Mouse (Mus musculus) hindbrain, embryonic 11.5 days (tissue): ENCODE data around the gene Itih5. TPM values are rescaled to one million over a fixed set of nuclear protein-coding genes. Genes with fewer than 3 reads are reported as not detected.

Experiments
- ATAC-seq: fragments of 200-750 bp; cut with Nextera tagmentation; 2 replicates; pipeline ENCODE4 v1.8.0; 2017; ENCODE audit warnings: mild to moderate bottlenecking, moderate TSS enrichment, moderate library complexity; ENCODE audit not compliant: low FRiP score
- DNase-seq: peaks from one replicate; pipeline ENCODE4 v3.0.0-alpha.2; 2015; ENCODE audit warnings: low spot score
- H3K27ac ChIP-seq: fragments of 300-500 bp; sonication (generic); 2 replicates; pipeline ENCODE4 v1.5.1; 2014; ENCODE audit warnings: mild to moderate bottlenecking, low read depth, low read length
- H3K27me3 ChIP-seq: fragments of 300-500 bp; sonication (generic); 2 replicates; pipeline ENCODE4 v1.6.1; 2014; ENCODE audit warnings: mild to moderate bottlenecking, low read length, moderate library complexity, mixed read lengths; ENCODE audit not compliant: control insufficient read depth, insufficient read depth
- H3K36me3 ChIP-seq: fragments of 300-500 bp; sonication (generic); 2 replicates; pipeline ENCODE4 v1.6.1; 2014; ENCODE audit warnings: mild to moderate bottlenecking, low read length, moderate library complexity, mixed read lengths; ENCODE audit not compliant: control insufficient read depth, insufficient read depth
- H3K4me1 ChIP-seq: fragments of 300-500 bp; sonication (generic); replicated peaks from 2 replicates; pipeline ENCODE4 v1.6.1; 2014; ENCODE audit warnings: low read length, mixed read lengths; ENCODE audit not compliant: control insufficient read depth, insufficient read depth
- H3K4me2 ChIP-seq: fragments of 300-500 bp; sonication (generic); replicated peaks from 2 replicates; pipeline ENCODE4 v1.6.1; 2014; ENCODE audit warnings: mild to moderate bottlenecking, low read depth, low read length
- H3K4me3 ChIP-seq: fragments of 300-500 bp; sonication (generic); 2 replicates; pipeline ENCODE4 v1.5.1; 2014; ENCODE audit warnings: low read depth, low read length
- H3K9ac ChIP-seq: fragments of 300-500 bp; sonication (generic); 2 replicates; pipeline ENCODE4 v1.6.1; 2014; ENCODE audit warnings: low read depth, low read length
- H3K9me3 ChIP-seq: fragments of 300-500 bp; sonication (generic); 2 replicates; pipeline ENCODE4 v1.6.1; 2016; ENCODE audit warnings: low read length; ENCODE audit not compliant: control insufficient read depth
- WGBS: fragments of 180-500 bp; shearing (Covaris S2); extraction: QIAGEN DNeasy Blood & Tissue Kit; methylation state at CpG from one replicate; pipeline ENCODE4 v1.1.7; 2014; 5-methylcytosine and 5-hydroxymethylcytosine counted together
- polyA plus RNA-seq: library from polyadenylated mRNA; unstranded; fragments of >200 nt; fragmentation: Nextera tagmentation; extraction: Ambion mirVana; gene quantifications from 2 replicates; pipeline ENCODE4 v1.2.1, GENCODE M21; 2014

The Itih5 gene
- polyA plus RNA-seq, 1 experiment from 2014 or later, result 5.6 TPM

GRCm38 (mm10) chr2:10195162-10195561, 41.8 kb downstream of the Itih5 start:
- peak; percentile 5 for DNase-seq
- H3K4me1 ChIP-seq, result no peaks in the 10 kb centered on the region
- ATAC-seq, result no peak
- no peaks in the 10 kb centered on the region for H3K9me3 ChIP-seq
- no peak overlapping the region for H3K27ac ChIP-seq
- H3K36me3 ChIP-seq, result no peaks in the 10 kb centered on the region
- H3K27me3 ChIP-seq, result no peaks in the 10 kb centered on the region
- no peak overlapping the region for H3K4me3 ChIP-seq
- 72% methylated on average over 3 of the region's 3 CpGs for WGBS
- H3K4me2 ChIP-seq, result no peak overlapping the region
- no peak overlapping the region for H3K9ac ChIP-seq

DNA sequence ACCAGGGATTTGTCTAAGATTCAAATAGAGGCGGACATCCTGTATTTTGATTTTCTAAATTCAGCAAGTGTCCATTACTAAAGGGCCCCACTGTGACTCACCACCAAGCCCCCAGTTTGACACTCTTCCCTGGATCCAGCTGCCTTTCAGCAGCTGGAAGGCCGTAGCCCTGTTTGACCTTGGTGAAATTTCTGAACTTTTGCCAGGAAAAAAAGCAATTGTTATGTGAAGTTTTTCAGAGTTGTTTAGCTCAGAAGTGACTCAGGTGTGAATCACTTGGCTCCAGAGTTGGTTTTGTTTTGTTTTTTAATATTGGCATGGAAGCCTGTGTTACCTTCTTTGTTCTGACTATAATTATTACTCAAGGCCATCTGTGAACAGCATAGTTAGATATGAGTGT, 46.0 kb downstream of the Itih5 start:
- Histone ChIP-seq H3K36me3 (no peaks in the 10 kb centered on the region), H3K27me3 (no peaks in the 10 kb centered on the region), H3K9me3 (no peaks in the 10 kb centered on the region), H3K4me2 (no peak overlapping the region), H3K4me3 (no peak overlapping the region), H3K4me1 (no peaks in the 10 kb centered on the region), H3K27ac (no peak overlapping the region), H3K9ac (no peak overlapping the region)
- DNase-seq (no peak), ATAC-seq (no peak)
- WGBS, result 75% methylated on average over 2 of the region's 2 CpGs

DNA sequence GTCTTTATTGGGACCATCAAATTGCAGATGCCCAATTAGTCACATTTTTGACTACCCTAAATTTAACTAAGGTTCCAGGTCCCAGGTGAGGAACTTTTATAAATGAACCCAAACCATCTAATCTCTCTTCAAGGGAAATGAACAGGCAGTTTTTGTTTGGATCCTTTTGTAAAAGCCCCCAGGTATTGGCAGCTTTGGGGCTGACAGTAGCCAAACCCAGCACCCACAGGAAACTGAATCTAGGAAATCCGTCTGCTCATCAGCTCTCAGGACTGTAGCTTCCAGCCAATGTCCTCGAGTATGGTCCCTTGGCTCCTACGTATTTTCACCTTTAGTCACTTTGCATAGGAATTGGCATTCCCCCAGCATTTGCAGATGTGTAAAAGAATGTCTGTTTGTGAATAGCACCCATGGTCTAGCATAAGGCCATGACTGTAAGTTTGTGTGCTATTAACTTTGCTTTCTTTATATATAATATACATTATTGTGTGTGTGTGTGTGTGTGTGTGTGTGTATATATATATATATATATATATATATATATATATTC, 47.4 kb downstream of the Itih5 start:
- DNase-seq, result no peak
- Histone ChIP-seq H3K36me3 (no peaks in the 10 kb centered on the region), H3K4me3 (no peak overlapping the region), H3K9me3 (no peaks in the 10 kb centered on the region), H3K9ac (no peak overlapping the region), H3K27me3 (no peaks in the 10 kb centered on the region), H3K4me2 (no peak overlapping the region), H3K27ac (no peak overlapping the region), H3K4me1 (no peaks in the 10 kb centered on the region)
- 78% methylated on average over 3 of the region's 3 CpGs for WGBS
- no peak for ATAC-seq

DNA sequence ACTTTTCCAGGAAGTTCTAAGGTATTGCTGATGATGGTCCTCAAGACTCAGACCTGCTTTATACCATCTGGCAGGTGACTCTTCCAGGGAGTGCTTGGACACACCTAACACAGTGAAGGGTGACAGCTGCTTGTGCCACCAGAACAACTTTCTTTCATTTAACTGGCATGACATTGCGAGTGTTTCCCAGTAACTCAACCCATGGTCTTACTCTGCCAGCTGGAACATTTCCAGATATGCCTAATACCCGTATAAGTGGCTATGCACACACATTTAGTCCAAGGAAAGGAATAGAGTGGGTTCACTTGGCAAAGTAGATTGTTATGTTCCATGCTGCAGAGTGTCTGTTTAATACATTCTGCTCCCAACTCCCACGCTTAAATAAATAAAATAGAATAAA, 50.9 kb downstream of the Itih5 start:
- 89% methylated on average over 3 of the region's 3 CpGs for WGBS
- H3K9ac ChIP-seq, result no peak overlapping the region
- no peak for ATAC-seq
- H3K4me2 ChIP-seq, result no peak overlapping the region
- no peak for DNase-seq
- no peaks in the 10 kb centered on the region for H3K9me3 ChIP-seq
- no peaks in the 10 kb centered on the region for H3K27me3 ChIP-seq
- H3K4me1 ChIP-seq, result no peaks in the 10 kb centered on the region
- H3K36me3 ChIP-seq, result no peaks in the 10 kb centered on the region
- H3K4me3 ChIP-seq, result no peak overlapping the region
- no peak overlapping the region for H3K27ac ChIP-seq

GRCm38 (mm10) chr2:10213468-10213867, 60.1 kb downstream of the Itih5 start:
- Histone ChIP-seq H3K4me1 (no peaks in the 10 kb centered on the region), H3K27me3 (no peaks in the 10 kb centered on the region), H3K9me3 (no peaks in the 10 kb centered on the region), H3K36me3 (no peaks in the 10 kb centered on the region), H3K27ac (no peak overlapping the region), H3K4me2 (no peak overlapping the region), H3K9ac (no peak overlapping the region), H3K4me3 (no peak overlapping the region)
- WGBS, result 87% methylated on average over 12 of the region's 12 CpGs
- ATAC-seq (no peak), DNase-seq (no peak)

DNA sequence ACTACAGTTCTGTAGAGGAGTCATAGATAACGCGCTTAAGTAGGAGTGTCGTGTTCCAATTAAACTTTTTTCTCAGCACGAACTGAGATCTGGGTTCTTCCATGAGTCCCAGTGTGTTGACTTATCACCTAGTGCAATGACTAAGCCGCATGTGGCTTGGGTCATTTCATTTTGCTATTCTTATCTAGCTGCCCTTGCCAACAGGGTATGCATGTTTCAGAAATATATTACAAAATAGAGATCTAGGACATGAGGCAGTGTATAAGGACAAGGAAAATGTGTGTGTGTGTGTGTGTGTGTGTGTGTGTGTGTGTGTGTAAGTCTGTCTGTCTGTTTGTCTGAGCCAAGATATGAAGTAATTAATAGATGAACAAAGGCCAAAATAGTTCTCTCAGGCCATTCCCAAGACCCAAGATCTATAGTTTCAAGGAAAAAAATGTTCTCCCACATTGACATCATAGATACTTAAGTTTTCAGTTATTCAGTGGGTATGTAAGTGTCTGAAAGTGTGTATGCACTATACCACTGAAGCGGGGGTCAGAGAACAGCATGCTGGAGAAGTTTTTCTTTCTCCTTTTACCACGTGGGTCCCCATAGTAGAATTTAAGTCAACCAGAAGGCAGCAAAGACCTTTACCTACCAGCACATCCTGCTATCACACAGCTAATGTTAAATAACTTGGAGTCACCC, 62.6 kb downstream of the Itih5 start:
- H3K9ac ChIP-seq, result no peak overlapping the region
- DNase-seq (no peak), ATAC-seq (peak; percentile 46)
- H3K9me3 ChIP-seq, result no peaks in the 10 kb centered on the region
- no peak overlapping the region for H3K4me2 ChIP-seq
- WGBS, result 86% methylated on average over 7 of the region's 7 CpGs
- H3K36me3 ChIP-seq, result no peaks in the 10 kb centered on the region
- no peak overlapping the region for H3K27ac ChIP-seq
- H3K4me3 ChIP-seq, result no peak overlapping the region
- H3K27me3 ChIP-seq, result no peaks in the 10 kb centered on the region
- H3K4me1 ChIP-seq, result no peaks in the 10 kb centered on the region

GRCm38 (mm10) chr2:10216566-10217247, 63.3 kb downstream of the Itih5 start:
- WGBS, result 39% methylated on average over 7 of the region's 7 CpGs
- no peaks in the 10 kb centered on the region for H3K27me3 ChIP-seq
- ATAC-seq (peak; percentile 80), DNase-seq (peak; percentile 42)
- H3K9ac ChIP-seq, result no peak overlapping the region
- no peaks in the 10 kb centered on the region for H3K4me1 ChIP-seq
- H3K4me2 ChIP-seq, result no peak overlapping the region
- no peak overlapping the region for H3K4me3 ChIP-seq
- H3K36me3 ChIP-seq, result no peaks in the 10 kb centered on the region
- no peak overlapping the region for H3K27ac ChIP-seq
- no peaks in the 10 kb centered on the region for H3K9me3 ChIP-seq

GRCm38 (mm10) chr2:10221862-10222261, 68.5 kb downstream of the Itih5 start:
- H3K27me3 ChIP-seq, result no peaks in the 10 kb centered on the region
- no peak overlapping the region for H3K27ac ChIP-seq
- H3K36me3 ChIP-seq, result no peaks in the 10 kb centered on the region
- no peaks in the 10 kb centered on the region for H3K9me3 ChIP-seq
- DNase-seq, result no peak
- 93% methylated on average over 4 of the region's 4 CpGs for WGBS
- no peak overlapping the region for H3K4me3 ChIP-seq
- no peak overlapping the region for H3K9ac ChIP-seq
- no peak for ATAC-seq
- H3K4me1 ChIP-seq, result no peaks in the 10 kb centered on the region
- no peak overlapping the region for H3K4me2 ChIP-seq

GRCm38 (mm10) chr2:10226907-10227306, 73.5 kb downstream of the Itih5 start:
- 86% methylated on average over 1 of the region's 1 CpGs for WGBS
- Histone ChIP-seq H3K27me3 (no peaks in the 10 kb centered on the region), H3K9ac (no peak overlapping the region), H3K36me3 (no peaks in the 10 kb centered on the region), H3K4me3 (no peak overlapping the region), H3K4me1 (no peaks in the 10 kb centered on the region), H3K27ac (no peak overlapping the region), H3K4me2 (no peak overlapping the region), H3K9me3 (no peaks in the 10 kb centered on the region)
- no peak for DNase-seq
- ATAC-seq, result no peak
